Mouse (Mus musculus) hindbrain, postnatal 0 days (tissue): Measurements from ENCODE around the gene Kif3a. TPM values are rescaled to one million over a fixed set of nuclear protein-coding genes. Genes with fewer than 3 reads are reported as not detected.
A peak's percentile ranks its signal among the peaks of the same experiment; 100 is the strongest.

Source experiments
- ATAC-seq: fragments of 200-750 bp; cut with Nextera tagmentation; 2 replicates; pipeline ENCODE4 v1.8.0; 2017; ENCODE audit warnings: mild to moderate bottlenecking, moderate TSS enrichment, moderate library complexity
- DNase-seq: peaks from one replicate; pipeline ENCODE4 v3.0.0-alpha.2; 2015; ENCODE audit warnings: low spot score
- H3K27ac ChIP-seq: fragments of 300-500 bp; sonication (generic); 2 replicates; pipeline ENCODE4 v1.5.1; 2014; ENCODE audit warnings: mild to moderate bottlenecking
- H3K27me3 ChIP-seq: fragments of 300-500 bp; sonication (generic); 2 replicates; pipeline ENCODE4 v1.6.1; 2014; ENCODE audit warnings: low read length, mixed read lengths; ENCODE audit not compliant: insufficient read depth
- H3K36me3 ChIP-seq: fragments of 300-500 bp; sonication (generic); 2 replicates; pipeline ENCODE4 v1.6.1; 2014; ENCODE audit warnings: low read length, mixed read lengths; ENCODE audit not compliant: insufficient read depth
- H3K4me1 ChIP-seq: fragments of 300-500 bp; sonication (generic); 2 replicates; pipeline ENCODE4 v1.6.1; 2014; ENCODE audit warnings: antibody characterized with exemption, low read length, mixed read lengths; ENCODE audit not compliant: insufficient read depth
- H3K4me2 ChIP-seq: fragments of 300-500 bp; sonication (generic); 2 replicates; pipeline ENCODE4 v1.6.1; 2014; ENCODE audit warnings: low read depth, mild to moderate bottlenecking, low read length, moderate library complexity, mixed read lengths
- H3K4me3 ChIP-seq: fragments of 300-500 bp; sonication (generic); 2 replicates; pipeline ENCODE4 v1.5.1; 2014; ENCODE audit warnings: low read length
- H3K9ac ChIP-seq: fragments of 300-500 bp; sonication (generic); replicated peaks from 2 replicates; pipeline ENCODE4 v1.6.1; 2014; ENCODE audit warnings: mild to moderate bottlenecking, low read length, moderate library complexity, mixed read lengths
- H3K9me3 ChIP-seq: fragments of 300-500 bp; sonication (generic); 2 replicates; pipeline ENCODE4 v1.6.1; 2016; ENCODE audit warnings: low read length, mixed read lengths
- CTCF ChIP-seq: IDR thresholded peaks from 2 replicates; pipeline ENCODE4 v1.5.1; 2016; ENCODE audit warnings: antibody characterized with exemption, control low read depth, low read depth
- WGBS: fragments of 180-500 bp; shearing (Covaris S2); extraction: QIAGEN DNeasy Blood & Tissue Kit; methylation state at CpG from one replicate; pipeline ENCODE4 v1.1.7; 2014; 5-methylcytosine and 5-hydroxymethylcytosine counted together
- polyA plus RNA-seq: library from polyadenylated mRNA; unstranded; fragments of >200 nt; fragmentation: Nextera tagmentation; extraction: Ambion mirVana; gene quantifications from 2 replicates; pipeline ENCODE4 v1.2.1, GENCODE M21; 2015
- total RNA-seq: library from RNA; depleted of rRNA; stranded (reverse); fragments of >200 nt; gene quantifications from 2 replicates; pipeline ENCODE4 v1.2.3, GENCODE M21; 2014

Gene Kif3a
- total and polyA plus RNA-seq, 2 experiments from 2014 or later: 82.9 to 344 TPM

DNA sequence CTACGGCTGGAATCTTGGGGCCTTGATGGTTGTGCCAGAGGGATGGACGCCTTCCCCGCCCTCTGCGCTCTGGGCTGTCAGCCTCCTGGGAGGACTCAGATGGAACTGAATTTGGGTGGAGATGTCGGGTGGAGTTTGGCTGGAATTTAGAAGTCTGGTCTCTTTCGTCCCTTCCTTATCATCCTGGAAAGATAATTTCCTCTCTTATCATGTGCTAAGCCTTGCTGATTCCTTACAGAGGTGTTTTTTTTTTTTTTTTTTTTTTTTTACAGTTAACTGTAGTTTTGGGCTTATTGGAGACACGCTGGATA is 45.4 kb upstream of the Kif3a start:
- ATAC-seq (no peak), DNase-seq (no peak)
- no peak for TF ChIP-seq CTCF
- peak overlapping the region; percentile 87 for H3K4me2 ChIP-seq
- no peaks in the 10 kb centered on the region for H3K9me3 ChIP-seq
- H3K9ac ChIP-seq: no peak overlapping the region
- 83% methylated on average over 7 of the region's 7 CpGs for WGBS
- no peak overlapping the region for H3K27ac ChIP-seq
- H3K27me3 ChIP-seq: no peaks in the 10 kb centered on the region
- H3K4me3 ChIP-seq: peak overlapping the region; percentile 82; the same call in 1 of the 2 replicates
- H3K4me1 ChIP-seq: peaks cover 8% of the 10 kb centered on the region; the same call in 1 of the 2 replicates
- no peaks in the 10 kb centered on the region for H3K36me3 ChIP-seq

GRCm38 (mm10) chr11:53522362-53522761 is 44.8 kb upstream of the Kif3a start:
- H3K9ac ChIP-seq: no peak overlapping the region; the same call in 1 of the 2 replicates
- DNase-seq (no peak), ATAC-seq (no peak)
- no peak overlapping the region for H3K4me3 ChIP-seq
- H3K36me3 ChIP-seq: no peaks in the 10 kb centered on the region
- no peak overlapping the region for H3K4me2 ChIP-seq
- no peaks in the 10 kb centered on the region for H3K27me3 ChIP-seq
- no peak overlapping the region for H3K27ac ChIP-seq
- 88% methylated on average over 3 of the region's 3 CpGs for WGBS
- no peak for TF ChIP-seq CTCF
- H3K9me3 ChIP-seq: no peaks in the 10 kb centered on the region
- peaks cover 8% of the 10 kb centered on the region; the same call in 1 of the 2 replicates for H3K4me1 ChIP-seq

DNA sequence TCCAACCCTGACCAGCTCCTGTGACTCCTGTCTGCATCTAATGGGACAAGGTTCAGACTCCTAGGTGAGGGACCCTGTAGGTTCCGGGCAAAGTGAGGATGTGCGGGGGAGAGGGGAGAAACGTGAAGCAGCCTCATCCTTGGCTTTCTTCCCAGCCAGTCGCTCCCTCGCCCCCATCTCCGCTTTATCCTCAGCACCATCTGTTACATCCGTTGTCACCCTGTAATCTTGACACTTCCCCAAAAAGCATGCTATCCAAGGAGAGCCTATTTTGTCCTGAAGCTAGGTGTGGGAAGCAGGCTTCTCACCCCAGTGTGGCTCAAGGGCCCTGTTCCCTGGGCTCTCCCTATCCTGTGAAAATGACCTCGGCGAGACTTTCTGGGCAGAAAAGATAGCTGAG is 44.2 kb upstream of the Kif3a start:
- Histone ChIP-seq H3K9me3 (no peaks in the 10 kb centered on the region), H3K4me3 (no peak overlapping the region), H3K4me1 (peaks cover 8% of the 10 kb centered on the region; the same call in 1 of the 2 replicates), H3K27ac (peak overlapping the region; percentile 49; the same call in 1 of the 2 replicates), H3K27me3 (no peaks in the 10 kb centered on the region), H3K9ac (no peak overlapping the region; the same call in 1 of the 2 replicates), H3K4me2 (0 out of 2 replicates have a peak overlapping the region, but pooled peaks have one; percentile 3), H3K36me3 (no peaks in the 10 kb centered on the region)
- WGBS: 58% methylated on average over 9 of the region's 9 CpGs
- no peak for TF ChIP-seq CTCF
- peak; percentile 46 for DNase-seq
- no peak for ATAC-seq

GRCm38 (mm10) chr11:53523545-53524405 is 43.4 kb upstream of the Kif3a start:
- H3K27me3 ChIP-seq: no peaks in the 10 kb centered on the region
- H3K4me3 ChIP-seq: no peak overlapping the region
- H3K4me2 ChIP-seq: no peak overlapping the region
- TF ChIP-seq CTCF: no peak
- H3K4me1 ChIP-seq: peaks cover 8% of the 10 kb centered on the region
- WGBS: 83% methylated on average over 14 of the region's 14 CpGs
- no peak overlapping the region for H3K9ac ChIP-seq
- H3K9me3 ChIP-seq: no peaks in the 10 kb centered on the region
- H3K27ac ChIP-seq: peak overlapping the region; percentile 49; the same call in 1 of the 2 replicates
- H3K36me3 ChIP-seq: no peaks in the 10 kb centered on the region
- ATAC-seq (no peak), DNase-seq (no peak)

- Histone ChIP-seq H3K27ac (no peak overlapping the region), H3K27me3 (no peaks in the 10 kb centered on the region), H3K4me1 (peaks cover 8% of the 10 kb centered on the region), H3K4me2 (no peak overlapping the region), H3K36me3 (no peaks in the 10 kb centered on the region), H3K9me3 (no peaks in the 10 kb centered on the region), H3K4me3 (no peak overlapping the region), H3K9ac (no peak overlapping the region)
- ATAC-seq: no peak
- DNase-seq: no peak
- 68% methylated on average over 6 of the region's 6 CpGs for WGBS
- peak; percentile 64 for TF ChIP-seq CTCF
Observed at GRCm38 (mm10) chr11:53524905-53525304, 42.3 kb upstream of the Kif3a start.

DNA sequence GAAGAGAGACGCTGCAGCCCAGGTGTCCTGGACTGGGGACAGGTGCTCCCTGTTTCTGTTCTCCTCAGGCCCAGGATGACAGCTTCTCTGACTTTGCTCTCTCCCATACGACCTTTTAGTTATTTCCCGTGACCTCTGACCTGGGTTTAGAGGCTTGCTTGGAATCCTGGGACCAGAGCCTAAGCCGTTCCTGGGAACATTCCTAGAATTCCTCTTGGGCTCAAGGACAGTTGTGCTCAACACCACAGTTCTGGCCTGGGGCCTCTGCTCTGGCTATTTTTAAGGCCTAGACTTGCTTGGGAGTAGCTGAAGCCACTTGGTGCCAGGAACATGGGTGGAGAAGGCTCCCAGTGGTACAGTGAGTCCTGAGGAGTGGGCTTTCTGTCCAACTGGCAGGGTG is 41.7 kb upstream of the Kif3a start:
- 59% methylated on average over 4 of the region's 4 CpGs for WGBS

More for the DNA sequence above, 41.7 kb upstream of the Kif3a start:
- H3K27me3 ChIP-seq: no peaks in the 10 kb centered on the region
- H3K27ac ChIP-seq: no peak overlapping the region
- H3K4me2 ChIP-seq: no peak overlapping the region
- no peaks in the 10 kb centered on the region for H3K9me3 ChIP-seq
- no peak overlapping the region for H3K9ac ChIP-seq
- no peak overlapping the region for H3K4me3 ChIP-seq
- ATAC-seq (no peak), DNase-seq (no peak)
- no peaks in the 10 kb centered on the region for H3K36me3 ChIP-seq
- no peak for TF ChIP-seq CTCF
- H3K4me1 ChIP-seq: peaks cover 8% of the 10 kb centered on the region
